Mouse (Mus musculus) heart, embryonic 11.5 days (tissue): ENCODE measurements around the gene Vtcn1. TPM values are rescaled to one million over a fixed set of nuclear protein-coding genes. Genes with fewer than 3 reads are reported as not detected.

Experiments used
- ATAC-seq: fragments of 200-750 bp; cut with Nextera tagmentation; replicated peaks from 2 replicates; pipeline ENCODE4 v1.8.0; 2017; ENCODE audit warnings: moderate library complexity; ENCODE audit not compliant: insufficient number of reproducible peaks, low FRiP score, low TSS enrichment
- H3K27ac ChIP-seq: fragments of 300-500 bp; sonication (generic); 2 replicates; pipeline ENCODE4 v1.5.1; 2014; ENCODE audit warnings: mild to moderate bottlenecking, low read depth, low read length
- H3K27me3 ChIP-seq: fragments of 300-500 bp; sonication (generic); 2 replicates; pipeline ENCODE4 v1.6.1; 2014; ENCODE audit warnings: mild to moderate bottlenecking, low read length, mixed read lengths; ENCODE audit not compliant: control insufficient read depth, insufficient read depth
- H3K36me3 ChIP-seq: fragments of 300-500 bp; sonication (generic); 2 replicates; pipeline ENCODE4 v1.6.1; 2014; ENCODE audit warnings: mild to moderate bottlenecking, low read length, moderate library complexity, mixed read lengths; ENCODE audit not compliant: control insufficient read depth, insufficient read depth
- H3K4me1 ChIP-seq: fragments of 300-500 bp; sonication (generic); 2 replicates; pipeline ENCODE4 v1.6.1; 2014; ENCODE audit warnings: low read length; ENCODE audit not compliant: control insufficient read depth, insufficient read depth
- H3K4me2 ChIP-seq: fragments of 300-500 bp; sonication (generic); 2 replicates; pipeline ENCODE4 v1.6.1; 2014; ENCODE audit warnings: mild to moderate bottlenecking, moderate library complexity
- H3K4me3 ChIP-seq: fragments of 300-500 bp; sonication (generic); 2 replicates; pipeline ENCODE4 v1.5.1; 2014; ENCODE audit warnings: low read depth, low read length
- H3K9ac ChIP-seq: fragments of 300-500 bp; sonication (generic); 2 replicates; pipeline ENCODE4 v1.6.1; 2014; ENCODE audit warnings: mild to moderate bottlenecking, low read depth, low read length, moderate library complexity
- H3K9me3 ChIP-seq: fragments of 300-500 bp; sonication (generic); replicated peaks from 2 replicates; pipeline ENCODE4 v1.6.1; 2016; ENCODE audit warnings: low read length; ENCODE audit not compliant: control insufficient read depth
- WGBS: fragments of 180-500 bp; shearing (Covaris S2); extraction: QIAGEN DNeasy Blood & Tissue Kit; methylation state at CpG from one replicate; pipeline ENCODE4 v1.1.7; 2014; ENCODE audit not compliant: insufficient replicate concordance; 5-methylcytosine and 5-hydroxymethylcytosine counted together
- polyA plus RNA-seq: library from polyadenylated mRNA; unstranded; fragments of >200 nt; fragmentation: Nextera tagmentation; extraction: Ambion mirVana; gene quantifications from 2 replicates; pipeline ENCODE4 v1.2.1, GENCODE M21; 2014

The Vtcn1 gene
- polyA plus RNA-seq, 1 experiment from 2014 or later, result not detected

- peak; percentile 99 for ATAC-seq
- peak within 1 kb of the TSS; percentile 51 for H3K27ac ChIP-seq
- peak within 1 kb of the TSS; percentile 81 for H3K4me2 ChIP-seq
- peaks cover 3% of the 10 kb centered on the region; the same call in 1 of the 2 replicates for H3K36me3 ChIP-seq
- WGBS, result under 1% methylated on average over 39 of the region's 39 CpGs
- H3K4me3 ChIP-seq, result peak within 1 kb of the TSS; percentile 67
- no peaks in the 10 kb centered on the region for H3K9me3 ChIP-seq
- H3K9ac ChIP-seq, result peak within 1 kb of the TSS; percentile 84
- H3K4me1 ChIP-seq, result peaks cover 8% of the 10 kb centered on the region
- no peaks in the 10 kb centered on the region for H3K27me3 ChIP-seq
Measured at GRCm38 (mm10) chr3:100921825-100922505, 96.7 kb downstream of the Vtcn1 start, which contains the start of gene Trim45. Gene Trim45 (plus strand): TSS chr3:100922202.

GRCm38 (mm10) chr3:100922506-100923375, 97.5 kb downstream of the Vtcn1 start:
- Histone ChIP-seq H3K27ac (peak overlapping the region; percentile 51), H3K27me3 (no peaks in the 10 kb centered on the region), H3K4me1 (peaks cover 8% of the 10 kb centered on the region), H3K9me3 (no peaks in the 10 kb centered on the region), H3K4me3 (peak overlapping the region; percentile 67), H3K36me3 (peaks cover 3% of the 10 kb centered on the region; the same call in 1 of the 2 replicates), H3K4me2 (peak overlapping the region; percentile 81), H3K9ac (peak overlapping the region; percentile 84)
- WGBS, result 34% methylated on average over 28 of the region's 28 CpGs
- ATAC-seq, result no peak

- 78% methylated on average over 6 of the region's 6 CpGs for WGBS
- no peak overlapping the region for H3K9ac ChIP-seq
Measured at GRCm38 (mm10) chr3:100924065-100924732, 98.9 kb downstream of the Vtcn1 start.

GRCm38 (mm10) chr3:100925176-100925575, 99.9 kb downstream of the Vtcn1 start:
- H3K27me3 ChIP-seq, result no peaks in the 10 kb centered on the region
- 76% methylated on average over 16 of the region's 16 CpGs for WGBS

More at GRCm38 (mm10) chr3:100924065-100924732, 98.9 kb downstream of the Vtcn1 start:
- H3K4me1 ChIP-seq, result peaks cover 8% of the 10 kb centered on the region
- H3K27ac ChIP-seq, result no peak overlapping the region
- no peak overlapping the region for H3K4me2 ChIP-seq
- no peaks in the 10 kb centered on the region for H3K9me3 ChIP-seq
- H3K36me3 ChIP-seq, result peaks cover 3% of the 10 kb centered on the region; the same call in 1 of the 2 replicates
- no peak overlapping the region for H3K4me3 ChIP-seq
- no peak for ATAC-seq
- H3K27me3 ChIP-seq, result no peaks in the 10 kb centered on the region

GRCm38 (mm10) chr3:100931332-100932076, 106.2 kb downstream of the Vtcn1 start:
- Histone ChIP-seq H3K9me3 (no peaks in the 10 kb centered on the region), H3K4me1 (no peaks in the 10 kb centered on the region), H3K9ac (no peak overlapping the region), H3K4me2 (no peak overlapping the region), H3K4me3 (no peak overlapping the region), H3K27ac (no peak overlapping the region), H3K36me3 (peaks cover 3% of the 10 kb centered on the region; the same call in 1 of the 2 replicates), H3K27me3 (no peaks in the 10 kb centered on the region)
- ATAC-seq, result no peak
- 90% methylated on average over 23 of the region's 23 CpGs for WGBS

More at GRCm38 (mm10) chr3:100925176-100925575, 99.9 kb downstream of the Vtcn1 start:
- no peak overlapping the region for H3K27ac ChIP-seq
- ATAC-seq, result no peak
- no peak overlapping the region for H3K4me2 ChIP-seq
- H3K4me1 ChIP-seq, result peaks cover 8% of the 10 kb centered on the region
- no peaks in the 10 kb centered on the region for H3K9me3 ChIP-seq
- H3K4me3 ChIP-seq, result no peak overlapping the region
- H3K36me3 ChIP-seq, result peaks cover 3% of the 10 kb centered on the region; the same call in 1 of the 2 replicates
- no peak overlapping the region for H3K9ac ChIP-seq

- WGBS, result 67% methylated on average over 11 of the region's 11 CpGs
- no peaks in the 10 kb centered on the region for H3K9me3 ChIP-seq
- no peak for ATAC-seq
- no peak overlapping the region for H3K4me3 ChIP-seq
- no peaks in the 10 kb centered on the region for H3K4me1 ChIP-seq
- H3K36me3 ChIP-seq, result peaks cover 3% of the 10 kb centered on the region; the same call in 1 of the 2 replicates
- no peak overlapping the region for H3K27ac ChIP-seq
- H3K4me2 ChIP-seq, result no peak overlapping the region
- no peaks in the 10 kb centered on the region for H3K27me3 ChIP-seq
- H3K9ac ChIP-seq, result no peak overlapping the region
Measured at GRCm38 (mm10) chr3:100932077-100932944, 107.1 kb downstream of the Vtcn1 start.

- H3K36me3 ChIP-seq, result peaks cover 13% of the 10 kb centered on the region; the same call in 1 of the 2 replicates
- WGBS, result 90% methylated on average over 6 of the region's 6 CpGs
- H3K4me2 ChIP-seq, result no peak overlapping the region
- no peaks in the 10 kb centered on the region for H3K9me3 ChIP-seq
- H3K4me1 ChIP-seq, result no peaks in the 10 kb centered on the region
- no peak for ATAC-seq
- H3K9ac ChIP-seq, result no peak overlapping the region
- H3K27me3 ChIP-seq, result no peaks in the 10 kb centered on the region
- H3K4me3 ChIP-seq, result no peak overlapping the region
- no peak overlapping the region for H3K27ac ChIP-seq
Measured at GRCm38 (mm10) chr3:100935521-100935920, 110.3 kb downstream of the Vtcn1 start.
